Mouse (Mus musculus) liver, embryonic 13.5 days (tissue): ENCODE results near the gene Wdr53. TPM values are rescaled to one million over a fixed set of nuclear protein-coding genes. Genes with fewer than 3 reads are reported as not detected.
"Not testable (repeated sequence)": the region's sequence is repeated elsewhere in the genome, so short reads cannot be mapped to it uniquely, and the experiment has no call there.

Experiments used
- ATAC-seq: fragments of 200-750 bp; cut with Nextera tagmentation; 2 replicates; pipeline ENCODE4 v1.8.0; 2017; ENCODE audit warnings: low read depth, mild to moderate bottlenecking, moderate number of reproducible peaks, moderate library complexity
- DNase-seq: peaks from one replicate; pipeline ENCODE4 v3.0.0; 2022
- H3K27ac ChIP-seq: fragments of 300-500 bp; sonication (generic); 2 replicates; pipeline ENCODE4 v1.5.1; 2015; ENCODE audit warnings: moderate library complexity, mild to moderate bottlenecking, inconsistent platforms
- H3K27me3 ChIP-seq: fragments of 300-500 bp; sonication (generic); 2 replicates; pipeline ENCODE4 v1.6.1; 2015; ENCODE audit warnings: mild to moderate bottlenecking, inconsistent platforms
- H3K36me3 ChIP-seq: fragments of 300-500 bp; sonication (generic); 2 replicates; pipeline ENCODE4 v1.6.1; 2015; ENCODE audit warnings: mild to moderate bottlenecking, inconsistent platforms
- H3K4me1 ChIP-seq: fragments of 300-500 bp; sonication (generic); replicated peaks from 2 replicates; pipeline ENCODE4 v1.6.1; 2015; ENCODE audit warnings: inconsistent platforms
- H3K4me2 ChIP-seq: fragments of 300-500 bp; sonication (generic); 2 replicates; pipeline ENCODE4 v1.6.1; 2015; ENCODE audit warnings: inconsistent platforms, mild to moderate bottlenecking, moderate library complexity
- H3K4me3 ChIP-seq: fragments of 300-500 bp; sonication (generic); replicated peaks from 2 replicates; pipeline ENCODE4 v1.5.1; 2015; ENCODE audit warnings: mild to moderate bottlenecking, inconsistent platforms
- H3K9ac ChIP-seq: fragments of 300-500 bp; sonication (generic); 2 replicates; pipeline ENCODE4 v1.6.1; 2015; ENCODE audit warnings: mild to moderate bottlenecking, inconsistent platforms
- H3K9me3 ChIP-seq: fragments of 300-500 bp; sonication (generic); replicated peaks from 2 replicates; pipeline ENCODE4 v1.6.1; 2016; ENCODE audit warnings: inconsistent platforms
- WGBS: fragments of 180-500 bp; shearing (Covaris S2); methylation state at CpG from one replicate; pipeline ENCODE4 v1.1.7; 2015; ENCODE audit not compliant: insufficient replicate concordance; 5-methylcytosine and 5-hydroxymethylcytosine counted together
- polyA plus RNA-seq: library from polyadenylated mRNA; unstranded; fragments of >200 nt; fragmentation: Nextera tagmentation; extraction: Ambion mirVana; gene quantifications from 2 replicates; pipeline ENCODE4 v1.2.1, GENCODE M21; 2015

Wdr53 gene
- polyA plus RNA-seq, 1 experiment from 2014 or later, result 13.0 TPM

DNA sequence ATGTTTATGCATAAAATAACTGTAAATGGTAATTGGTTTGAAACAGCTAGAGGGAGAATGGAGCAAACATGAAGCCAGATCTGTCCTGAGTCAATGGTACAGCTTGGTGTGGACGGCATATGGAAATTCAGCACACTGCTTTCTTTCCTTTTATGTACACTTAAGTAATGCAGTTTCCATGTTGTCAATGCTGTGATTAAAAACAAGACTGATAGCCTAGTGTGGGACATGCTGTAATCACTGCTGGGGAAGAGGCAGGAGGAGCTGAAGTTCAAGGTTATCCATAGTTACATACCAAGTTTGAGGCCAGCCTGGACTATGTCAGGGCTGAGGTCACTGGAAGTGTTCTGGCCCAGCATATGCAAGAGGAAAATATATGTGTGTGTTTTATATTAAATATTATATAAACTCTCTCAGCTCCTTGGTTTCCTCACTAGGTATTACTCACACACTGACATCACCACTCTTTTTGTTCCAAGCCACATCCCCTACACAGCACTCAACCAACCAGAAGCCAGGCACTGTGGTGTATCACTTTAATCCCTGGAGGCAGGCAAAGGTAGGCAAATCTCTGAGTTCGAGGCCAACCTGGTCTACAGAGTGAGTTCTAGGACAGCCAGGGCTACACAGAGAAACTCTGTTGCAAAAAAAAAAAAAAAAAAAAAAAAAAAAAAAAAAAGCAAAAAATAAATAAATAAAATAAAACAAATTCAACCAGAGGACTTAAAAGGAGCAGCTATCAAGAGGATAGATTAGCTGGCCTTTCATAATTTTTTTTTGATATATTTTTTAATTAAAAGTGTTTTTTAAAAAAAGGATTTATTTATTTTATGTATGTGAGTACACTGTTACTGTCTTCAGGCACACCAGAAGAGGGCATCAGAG, 7.4 kb upstream of the Wdr53 start:
- no peak for DNase-seq
- H3K36me3 ChIP-seq, result peaks cover 34% of the 10 kb centered on the region
- H3K9ac ChIP-seq, result no peak overlapping the region
- no peak for ATAC-seq
- peaks cover 15% of the 10 kb centered on the region for H3K4me1 ChIP-seq
- WGBS, result 74% methylated on average over 2 of the region's 2 CpGs
- H3K27me3 ChIP-seq, result no peaks in the 10 kb centered on the region
- no peak overlapping the region for H3K27ac ChIP-seq
- H3K4me3 ChIP-seq, result no peak overlapping the region
- no peaks in the 10 kb centered on the region for H3K9me3 ChIP-seq
- H3K4me2 ChIP-seq, result no peak overlapping the region

DNA sequence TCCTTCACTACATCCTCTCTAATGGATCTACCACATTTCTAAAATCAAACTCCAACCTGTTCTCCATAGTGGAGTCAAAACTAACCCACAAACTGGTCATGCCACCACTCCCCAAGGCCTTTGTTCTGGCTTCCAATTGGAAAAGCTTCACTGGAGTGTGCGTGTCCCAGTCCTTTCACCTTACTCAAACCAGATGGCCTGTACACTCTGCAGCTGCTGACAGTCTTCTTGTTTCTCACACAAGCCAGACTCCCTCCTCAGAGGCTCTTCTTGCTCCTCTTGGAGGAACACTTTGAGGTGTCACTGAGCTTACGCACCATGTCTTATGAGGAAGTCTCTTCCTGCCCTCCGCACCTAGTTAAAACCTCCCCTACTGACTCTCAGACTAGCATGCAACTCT, 3.1 kb upstream of the Wdr53 start:
- DNase-seq (no peak), ATAC-seq (no peak)
- Histone ChIP-seq H3K4me1 (peaks cover 39% of the 10 kb centered on the region), H3K9me3 (no peaks in the 10 kb centered on the region), H3K27ac (peak overlapping the region; percentile 54; the same call in 1 of the 2 replicates), H3K4me3 (no peak overlapping the region), H3K27me3 (no peaks in the 10 kb centered on the region), H3K4me2 (peak overlapping the region; percentile 5; the same call in 1 of the 2 replicates), H3K36me3 (peaks cover 8% of the 10 kb centered on the region; the same call in 1 of the 2 replicates), H3K9ac (0 out of 2 replicates have a peak overlapping the region, but pooled peaks have one; percentile 23)
- 96% methylated on average over 3 of the region's 3 CpGs for WGBS

DNA sequence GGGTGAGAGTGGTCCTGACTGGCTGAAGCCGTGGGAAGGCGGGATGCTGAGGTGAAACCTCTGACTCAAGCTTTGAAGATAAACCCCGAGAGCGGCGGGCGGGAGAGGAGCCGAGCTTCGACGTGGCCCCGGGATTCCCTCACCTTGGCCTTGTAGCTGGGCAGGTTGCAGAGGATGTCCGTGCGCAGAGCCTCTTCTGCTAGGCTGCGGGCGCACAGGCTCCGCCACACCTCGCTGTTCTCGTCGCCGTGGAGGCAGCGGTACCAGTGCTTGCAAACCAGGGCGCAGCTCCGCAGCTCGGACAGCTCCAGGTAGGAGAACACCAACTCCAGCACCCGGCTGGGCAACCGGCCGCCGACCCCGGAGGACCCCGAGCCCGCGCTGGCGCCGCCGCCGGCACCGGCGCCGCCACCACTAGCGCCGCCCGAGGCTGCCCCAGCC, 656 bp upstream of the Wdr53 start:
- H3K4me2 ChIP-seq, result peak overlapping the region; percentile 89
- no peaks in the 10 kb centered on the region for H3K27me3 ChIP-seq
- H3K9me3 ChIP-seq, result no peaks in the 10 kb centered on the region
- H3K4me1 ChIP-seq, result peaks cover 42% of the 10 kb centered on the region
- H3K27ac ChIP-seq, result peak overlapping the region; percentile 97
- ATAC-seq (peak; percentile 37), DNase-seq (peak; percentile 59)
- no peaks in the 10 kb centered on the region for H3K36me3 ChIP-seq
- H3K4me3 ChIP-seq, result peak overlapping the region; percentile 95
- under 1% methylated on average over 37 of the region's 41 CpGs for WGBS
- H3K9ac ChIP-seq, result peak overlapping the region; percentile 97

DNA sequence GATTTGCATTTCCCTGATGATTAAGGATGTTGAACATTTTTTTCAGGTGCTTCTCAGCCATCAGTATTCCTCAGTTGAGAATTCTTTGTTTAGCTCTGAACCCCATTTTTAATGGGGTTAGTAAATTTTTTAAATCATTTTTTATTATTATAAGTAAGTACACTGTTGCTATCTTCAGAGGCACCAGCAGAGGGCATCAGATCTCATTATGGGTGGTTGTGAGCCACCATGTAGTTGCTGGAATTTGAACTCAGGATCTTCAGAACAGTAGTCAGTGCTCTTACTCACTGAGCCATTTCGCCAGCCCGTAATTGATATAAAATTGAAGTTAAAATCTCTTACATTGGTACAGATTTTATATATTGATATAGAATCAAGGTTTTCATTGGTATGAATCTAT, 17.2 kb downstream of the Wdr53 start:
- peak; percentile 19 for DNase-seq
- H3K36me3 ChIP-seq, H3K9me3 ChIP-seq, H3K27ac ChIP-seq, H3K4me1 ChIP-seq, H3K4me2 ChIP-seq, H3K4me3 ChIP-seq, ATAC-seq, H3K27me3 ChIP-seq, H3K9ac ChIP-seq: not testable (repeated sequence)
- 67% methylated on average over 2 of the region's 2 CpGs for WGBS

DNA sequence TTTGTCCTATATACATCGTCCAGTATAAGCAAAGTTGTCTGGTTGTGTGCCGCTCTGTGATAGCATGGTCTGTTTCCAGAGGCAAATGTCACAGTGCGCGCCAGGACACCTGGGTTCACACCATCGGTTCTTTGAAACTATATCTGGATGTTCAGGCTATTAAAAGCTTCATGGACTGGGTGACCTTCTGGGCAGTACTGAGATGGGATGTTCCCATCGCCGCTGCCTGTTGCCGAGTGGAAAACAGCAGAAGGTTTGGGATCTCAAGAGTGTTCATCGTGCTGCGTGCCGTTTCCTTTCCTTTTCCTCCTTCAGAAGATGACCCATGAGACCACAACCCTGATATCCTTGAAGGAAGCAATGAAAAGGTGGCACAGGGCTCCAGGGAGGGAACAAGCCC, 24.3 kb downstream of the Wdr53 start, which contains the start of gene Smco1:
Gene Smco1 (plus strand): TSS at position 178 of the 400 bp plus-strand sequence.
- peaks cover 2% of the 10 kb centered on the region for H3K4me1 ChIP-seq
- no peak within 1 kb of the TSS for H3K4me3 ChIP-seq
- H3K36me3 ChIP-seq, result no peaks in the 10 kb centered on the region
- WGBS, result 72% methylated on average over 11 of the region's 11 CpGs
- DNase-seq (no peak), ATAC-seq (no peak)
- H3K4me2 ChIP-seq, result no peak within 1 kb of the TSS
- no peaks in the 10 kb centered on the region for H3K9me3 ChIP-seq
- no peaks in the 10 kb centered on the region for H3K27me3 ChIP-seq
- H3K9ac ChIP-seq, result no peak within 1 kb of the TSS
- no peak within 1 kb of the TSS for H3K27ac ChIP-seq

DNA sequence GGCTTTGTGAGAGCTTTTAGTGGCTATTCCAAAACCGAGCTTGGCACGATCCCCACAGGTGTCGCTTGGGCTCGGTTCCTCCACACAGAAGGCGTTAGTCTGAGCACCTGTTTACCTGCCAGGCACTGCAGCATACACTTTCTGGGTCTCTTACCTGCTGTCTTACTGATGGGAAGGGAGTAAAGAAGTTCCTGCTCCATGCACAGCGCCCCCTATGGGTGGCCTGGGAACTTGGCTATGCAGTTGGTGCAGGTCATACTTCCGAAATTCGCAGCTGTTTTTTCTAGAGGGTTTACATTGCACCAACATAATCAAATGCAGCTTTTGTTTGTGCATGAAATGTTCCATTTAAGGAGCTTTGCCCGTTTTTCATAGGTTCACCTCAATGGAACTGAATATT, 26.3 kb downstream of the Wdr53 start:
- DNase-seq, result peak; percentile 7
- 62% methylated on average over 9 of the region's 9 CpGs for WGBS
- no peaks in the 10 kb centered on the region for H3K27me3 ChIP-seq
- H3K36me3 ChIP-seq, result no peaks in the 10 kb centered on the region
- H3K9me3 ChIP-seq, result no peaks in the 10 kb centered on the region
- H3K4me1 ChIP-seq, result peaks cover 9% of the 10 kb centered on the region
- H3K9ac ChIP-seq, result no peak overlapping the region
- no peak overlapping the region for H3K27ac ChIP-seq
- no peak overlapping the region for H3K4me2 ChIP-seq
- no peak for ATAC-seq
- no peak overlapping the region for H3K4me3 ChIP-seq

DNA sequence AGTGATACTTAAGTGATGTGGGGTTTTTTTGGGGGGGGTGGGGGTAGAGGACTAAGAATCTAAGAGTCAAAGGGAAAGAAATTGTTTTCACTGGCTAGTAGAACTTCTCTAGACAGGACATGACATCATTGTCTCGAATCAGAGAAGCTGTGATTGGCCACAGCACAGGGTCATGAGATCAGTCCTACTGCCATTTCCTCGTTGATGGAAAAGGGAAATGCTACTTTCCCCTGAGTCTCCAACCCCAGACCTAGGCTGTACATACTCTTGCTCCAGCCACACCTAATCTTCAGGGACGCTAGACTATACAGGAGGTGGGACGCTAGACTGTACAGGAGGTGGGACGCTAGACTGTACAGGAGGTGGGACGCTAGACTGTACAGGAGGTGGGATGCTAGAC, 28.0 kb downstream of the Wdr53 start:
- ATAC-seq (no peak), DNase-seq (no peak)
- Histone ChIP-seq H3K4me3 (no peak overlapping the region), H3K4me1 (peaks cover 24% of the 10 kb centered on the region), H3K4me2 (no peak overlapping the region), H3K27ac (no peak overlapping the region), H3K27me3 (no peaks in the 10 kb centered on the region), H3K9ac (no peak overlapping the region), H3K9me3 (0 out of 2 replicates have a peak, but pooled peaks cover under 1% of the 10 kb centered on the region), H3K36me3 (peaks cover 5% of the 10 kb centered on the region)
- WGBS, result 67% methylated on average over 6 of the region's 6 CpGs

DNA sequence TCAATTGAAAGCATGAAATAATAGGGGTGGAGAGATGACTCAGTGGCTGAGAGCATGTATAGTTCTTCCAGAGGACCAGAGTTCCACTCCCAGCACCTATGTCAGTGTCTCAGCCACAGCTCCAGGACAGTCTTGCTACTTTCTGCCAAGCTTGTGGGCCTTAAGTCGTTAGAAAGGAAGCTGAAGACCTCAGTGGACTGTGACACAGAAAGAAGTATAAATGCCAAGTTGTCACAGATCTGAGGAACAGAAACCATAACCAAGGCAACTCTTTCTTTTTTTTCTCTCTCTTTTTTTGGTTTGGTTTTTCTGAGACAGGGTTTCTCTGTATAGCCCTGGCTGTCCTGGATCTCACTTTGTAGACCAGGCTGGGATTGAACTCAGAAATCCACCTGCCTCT, 28.8 kb downstream of the Wdr53 start:
- H3K36me3 ChIP-seq, result peaks cover 12% of the 10 kb centered on the region
- no peak overlapping the region for H3K27ac ChIP-seq
- WGBS, result 49% methylated on average over 1 of the region's 1 CpGs
- ATAC-seq (no peak), DNase-seq (no peak)
- no peak overlapping the region for H3K4me2 ChIP-seq
- H3K27me3 ChIP-seq, result no peaks in the 10 kb centered on the region
- H3K9ac ChIP-seq, result no peak overlapping the region
- peaks cover 32% of the 10 kb centered on the region for H3K4me1 ChIP-seq
- H3K4me3 ChIP-seq, result no peak overlapping the region
- peaks cover 3% of the 10 kb centered on the region; the same call in 1 of the 2 replicates for H3K9me3 ChIP-seq

DNA sequence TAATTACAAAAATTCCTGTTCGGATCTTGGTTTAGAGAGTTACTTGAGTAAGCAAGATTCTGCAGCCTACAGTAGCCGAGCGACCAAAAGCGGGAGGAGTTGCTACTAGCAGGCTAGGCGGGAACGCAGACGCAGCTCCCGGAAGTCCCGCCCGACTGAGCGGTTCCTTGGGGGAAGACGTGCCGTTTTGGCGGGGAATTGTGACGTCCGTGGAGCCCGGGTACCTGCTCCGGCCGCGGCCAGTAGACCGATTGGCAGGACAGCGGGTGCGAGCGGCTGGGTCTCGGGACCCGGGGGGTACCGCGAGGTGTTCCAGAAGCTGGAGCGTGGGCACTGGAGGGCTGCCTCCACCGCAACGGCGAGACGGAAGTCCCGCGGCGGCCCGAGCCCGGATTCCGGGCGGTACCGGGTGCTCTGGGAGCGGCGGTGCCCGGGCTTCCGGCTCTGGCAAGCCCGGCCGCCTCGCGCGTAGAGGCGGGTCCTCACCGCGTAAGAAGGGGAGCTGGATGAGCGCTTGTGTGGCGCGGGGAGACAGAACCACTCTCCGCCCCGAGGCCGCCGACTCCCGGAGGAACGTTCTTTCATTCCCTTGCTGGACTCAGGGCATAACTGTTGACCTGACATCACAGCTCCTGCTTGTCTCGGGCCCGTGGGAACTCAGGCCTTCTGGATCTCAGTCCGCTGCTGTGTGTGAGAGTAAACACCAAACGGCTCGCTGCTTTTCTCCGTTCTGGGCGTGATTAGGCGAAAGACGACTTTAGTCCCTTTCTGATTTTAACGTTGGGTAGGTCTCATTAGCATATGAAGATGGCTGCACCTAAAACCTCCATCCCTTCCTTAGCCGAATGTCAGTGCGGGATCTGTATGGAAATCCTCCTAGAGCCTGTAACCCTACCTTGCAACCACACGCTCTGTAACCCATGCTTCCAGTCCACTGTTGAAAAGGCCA, 30.6 kb downstream of the Wdr53 start, which contains the start of gene Rnf168:
Gene Rnf168 (plus strand): TSS at position 152 of the 949 bp plus-strand sequence.
- H3K4me3 ChIP-seq, result peak within 1 kb of the TSS; percentile 77
- H3K27ac ChIP-seq, result peak within 1 kb of the TSS; percentile 96
- H3K9ac ChIP-seq, result peak within 1 kb of the TSS; percentile 89
- H3K4me2 ChIP-seq, result peak within 1 kb of the TSS; percentile 83
- peaks cover 3% of the 10 kb centered on the region; the same call in 1 of the 2 replicates for H3K9me3 ChIP-seq
- H3K4me1 ChIP-seq, result peaks cover 43% of the 10 kb centered on the region
- under 1% methylated on average over 75 of the region's 75 CpGs for WGBS
- no peaks in the 10 kb centered on the region for H3K27me3 ChIP-seq
- DNase-seq (peak; percentile 88), ATAC-seq (peak; percentile 94)
- peaks cover 19% of the 10 kb centered on the region for H3K36me3 ChIP-seq

DNA sequence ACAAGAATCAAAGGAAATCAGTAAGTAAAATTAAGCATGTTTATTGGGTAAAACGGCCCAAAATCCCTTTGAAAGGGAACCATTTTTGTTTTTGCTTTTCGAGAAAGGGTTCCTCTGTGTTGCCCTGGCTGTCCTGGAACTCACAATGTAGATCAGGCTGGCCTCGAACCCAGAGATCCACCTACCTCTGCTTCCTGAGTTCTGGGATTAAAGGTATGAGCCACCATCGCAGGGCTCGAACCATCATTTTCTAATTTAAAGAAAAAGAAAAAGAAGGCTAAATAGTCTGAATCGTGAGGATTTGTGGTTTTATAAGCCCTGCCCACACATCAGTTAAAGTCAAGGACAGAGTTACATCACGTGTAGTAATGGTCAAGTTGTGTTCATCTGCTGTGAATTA, 31.4 kb downstream of the Wdr53 start:
- peak overlapping the region; percentile 77 for H3K4me3 ChIP-seq
- peaks cover 3% of the 10 kb centered on the region; the same call in 1 of the 2 replicates for H3K9me3 ChIP-seq
- no peaks in the 10 kb centered on the region for H3K27me3 ChIP-seq
- ATAC-seq, result no peak
- peaks cover 27% of the 10 kb centered on the region for H3K36me3 ChIP-seq
- peak overlapping the region; percentile 96 for H3K27ac ChIP-seq
- peak overlapping the region; percentile 89 for H3K9ac ChIP-seq
- peak overlapping the region; percentile 83 for H3K4me2 ChIP-seq
- peaks cover 48% of the 10 kb centered on the region for H3K4me1 ChIP-seq
- DNase-seq, result peak; percentile 4
- 20% methylated on average over 7 of the region's 7 CpGs for WGBS

DNA sequence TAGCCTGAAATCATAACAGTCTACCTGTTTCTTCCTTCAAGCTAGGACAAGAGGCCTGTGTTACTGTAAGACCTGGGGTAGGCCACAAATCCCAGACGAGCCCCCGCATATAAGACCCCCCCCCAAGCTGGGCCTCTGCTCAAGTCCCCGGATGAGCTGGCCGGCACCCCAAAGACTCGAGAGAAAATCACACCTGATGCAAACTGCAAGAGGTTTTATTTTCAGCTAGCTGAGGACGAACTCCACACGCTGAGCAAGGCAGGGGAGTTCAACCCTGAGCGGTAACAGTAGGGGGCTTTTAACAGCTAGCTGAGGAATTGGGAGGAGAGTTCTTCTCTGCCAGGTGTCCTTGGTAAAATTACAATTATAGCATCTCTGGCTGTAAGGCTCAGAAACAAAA, 33.2 kb downstream of the Wdr53 start:
- WGBS, result 91% methylated on average over 8 of the region's 8 CpGs
- peaks cover 3% of the 10 kb centered on the region; the same call in 1 of the 2 replicates for H3K9me3 ChIP-seq
- no peak for DNase-seq
- no peak overlapping the region for H3K27ac ChIP-seq
- peak overlapping the region; percentile 83 for H3K4me2 ChIP-seq
- peak overlapping the region; percentile 77 for H3K4me3 ChIP-seq
- ATAC-seq, result no peak
- H3K9ac ChIP-seq, result peak overlapping the region; percentile 37; the same call in 1 of the 2 replicates
- no peaks in the 10 kb centered on the region for H3K27me3 ChIP-seq
- peaks cover 54% of the 10 kb centered on the region for H3K4me1 ChIP-seq
- peaks cover 45% of the 10 kb centered on the region for H3K36me3 ChIP-seq
